Mouse (Mus musculus) layer of hippocampus, adult 18-20 months (tissue): ENCODE results near the gene Phtf2. TPM values are rescaled to one million over a fixed set of nuclear protein-coding genes. Genes with fewer than 3 reads are reported as not detected.
"Not testable (repeated sequence)": the region's sequence is repeated elsewhere in the genome, so short reads cannot be mapped to it uniquely, and the experiment has no call there.

ENCODE experiments used
- DNase-seq, 2 experiments: peaks; one replicate each; pipeline ENCODE4 v3.0.0; 2022; ENCODE audit warnings: low spot score in 2 of 2
- total RNA-seq, 2 experiments: library from RNA; stranded (reverse); gene quantifications; 2 replicates each; pipeline ENCODE4 v1.2.3; 2021

Phtf2 gene
- total RNA-seq, 2 experiments from 2014 or later: 9.1 to 12.1 TPM

GRCm38 (mm10) chr5:20778274-20778984 lies 103.5 kb downstream of the Phtf2 start:
- no peak for DNase-seq

GRCm38 (mm10) chr5:20773341-20773740 lies 108.6 kb downstream of the Phtf2 start:
- peak in 1 of 2 experiments; percentile 71 for DNase-seq

- DNase-seq: no peak
These were observed 116.5 kb downstream of the Phtf2 start for GRCm38 (mm10) chr5:20765365-20765920.

- DNase-seq: not testable (repeated sequence)
These were observed 119.5 kb downstream of the Phtf2 start for GRCm38 (mm10) chr5:20762441-20762840.

- no peak for DNase-seq
These were observed 121.4 kb downstream of the Phtf2 start for GRCm38 (mm10) chr5:20760368-20761162.

GRCm38 (mm10) chr5:20759771-20760170 lies 122.2 kb downstream of the Phtf2 start:
- DNase-seq: no peak

- DNase-seq: no peak
These were observed 128.0 kb downstream of the Phtf2 start for GRCm38 (mm10) chr5:20753963-20754362.

GRCm38 (mm10) chr5:20753096-20753495 lies 128.8 kb downstream of the Phtf2 start:
- DNase-seq: peak in 1 of 2 experiments; percentile 11

- no peak for DNase-seq
These were observed 130.2 kb downstream of the Phtf2 start for GRCm38 (mm10) chr5:20751696-20752095.

- no peak for DNase-seq
These were observed 130.9 kb downstream of the Phtf2 start for GRCm38 (mm10) chr5:20751000-20751399.

GRCm38 (mm10) chr5:20749535-20749934 lies 132.4 kb downstream of the Phtf2 start:
- DNase-seq: no peak

GRCm38 (mm10) chr5:20748856-20749255 lies 133.1 kb downstream of the Phtf2 start:
- no peak for DNase-seq

- DNase-seq: no peak
These were observed 133.8 kb downstream of the Phtf2 start for GRCm38 (mm10) chr5:20748142-20748541.

- DNase-seq: no peak
These were observed 140.0 kb downstream of the Phtf2 start for GRCm38 (mm10) chr5:20741936-20742335.

GRCm38 (mm10) chr5:20741193-20741592 lies 140.7 kb downstream of the Phtf2 start:
- DNase-seq: no peak

GRCm38 (mm10) chr5:20738795-20739194 lies 143.1 kb downstream of the Phtf2 start:
- DNase-seq: no peak

- not testable (repeated sequence) for DNase-seq
These were observed 158.7 kb downstream of the Phtf2 start for GRCm38 (mm10) chr5:20723226-20723625.

- DNase-seq: no peak
These were observed 161.6 kb downstream of the Phtf2 start for GRCm38 (mm10) chr5:20720201-20720900.

- not testable (repeated sequence) for DNase-seq
These were observed 165.9 kb downstream of the Phtf2 start for GRCm38 (mm10) chr5:20715980-20716379.

GRCm38 (mm10) chr5:20714619-20715018 lies 167.3 kb downstream of the Phtf2 start:
- DNase-seq: not testable (repeated sequence)

GRCm38 (mm10) chr5:20710845-20711244 lies 171.1 kb downstream of the Phtf2 start:
- not testable (repeated sequence) for DNase-seq
